Mouse (Mus musculus) thymus, adult 2 months (tissue): ENCODE measurements around the gene Tdo2. TPM values are rescaled to one million over a fixed set of nuclear protein-coding genes. Genes with fewer than 3 reads are reported as not detected.

Experiments used
- DNase-seq: peaks from one replicate; pipeline ENCODE4 v3.0.0; 2021
- H3K27ac ChIP-seq: fragments of 200-500 bp; 2 replicates; pipeline ENCODE4 v1.5.1; 2012; ENCODE audit warnings: low read length, control low read depth; ENCODE audit not compliant: control insufficient read depth, insufficient read depth
- H3K27me3 ChIP-seq: fragments of 200-500 bp; 2 replicates; pipeline ENCODE4 v1.6.1; 2012; ENCODE audit warnings: mild to moderate bottlenecking, low read length, moderate library complexity, mixed read lengths; ENCODE audit not compliant: control insufficient read depth, insufficient read depth
- H3K36me3 ChIP-seq: fragments of 200-500 bp; 2 replicates; pipeline ENCODE4 v1.6.1; 2012; ENCODE audit warnings: mild to moderate bottlenecking, low read length, moderate library complexity; ENCODE audit not compliant: control insufficient read depth, insufficient read depth
- H3K4me1 ChIP-seq: fragments of 200-500 bp; replicated peaks from 2 replicates; pipeline ENCODE4 v1.6.1; 2012; ENCODE audit warnings: low read length; ENCODE audit not compliant: control insufficient read depth, insufficient read depth
- H3K4me3 ChIP-seq: fragments of 200-500 bp; 2 replicates; pipeline ENCODE4 v1.5.1; 2012; ENCODE audit warnings: mild to moderate bottlenecking, low read length, control low read depth, moderate library complexity; ENCODE audit not compliant: control insufficient read depth, insufficient read depth
- CTCF ChIP-seq: fragments of 200-500 bp; IDR thresholded peaks from 2 replicates; pipeline ENCODE4 v1.5.1; 2012; ENCODE audit warnings: mild to moderate bottlenecking, control low read depth, low read length, moderate library complexity, borderline replicate concordance; ENCODE audit not compliant: control insufficient read depth, poor library complexity, insufficient read depth; ENCODE audit errors: extremely low read depth
- POLR2A ChIP-seq: fragments of 200-500 bp; IDR thresholded peaks from 2 replicates; pipeline ENCODE4 v1.6.1; 2012; ENCODE audit warnings: mild to moderate bottlenecking, low read length, control low read depth, moderate library complexity; ENCODE audit not compliant: control insufficient read depth, poor library complexity, insufficient read depth; ENCODE audit errors: extremely low read depth
- WGBS: fragments of 180-500 bp; shearing (Covaris S2); methylation state at CpG from one replicate; pipeline ENCODE4 v1.1.7; 2018; 5-methylcytosine and 5-hydroxymethylcytosine counted together
- polyA plus RNA-seq: library from polyadenylated mRNA; depleted of rRNA; stranded (reverse); fragments of >200 nt; gene quantifications from 2 replicates; pipeline ENCODE4 v1.2.3, GENCODE M21; 2012

Gene Tdo2
- polyA plus RNA-seq, 1 experiment = 1.1 TPM

- Histone ChIP-seq H3K4me3 (no peak overlapping the region), H3K36me3 (no peaks in the 10 kb centered on the region), H3K27me3 (no peaks in the 10 kb centered on the region), H3K4me1 (no peaks in the 10 kb centered on the region), H3K27ac (no peak overlapping the region)
- WGBS = 93% methylated on average over 2 of the region's 2 CpGs
- TF ChIP-seq POLR2A (no peak), CTCF (no peak)
- DNase-seq = no peak
Measured at GRCm38 (mm10) chr3:81951785-81952184, 24.2 kb downstream of the Tdo2 start.

- no peak overlapping the region for H3K27ac ChIP-seq
- no peaks in the 10 kb centered on the region for H3K27me3 ChIP-seq
- 93% methylated on average over 1 of the region's 1 CpGs for WGBS
- no peak overlapping the region for H3K4me3 ChIP-seq
- no peak for DNase-seq
- TF ChIP-seq POLR2A (no peak), CTCF (no peak)
- peaks cover 7% of the 10 kb centered on the region; the same call in 1 of the 2 replicates for H3K36me3 ChIP-seq
- no peaks in the 10 kb centered on the region for H3K4me1 ChIP-seq
Measured at GRCm38 (mm10) chr3:81949048-81949447, 27.0 kb downstream of the Tdo2 start.

GRCm38 (mm10) chr3:81944851-81945393 lies 31.1 kb downstream of the Tdo2 start:
- no peak overlapping the region for H3K4me3 ChIP-seq
- no peak overlapping the region for H3K27ac ChIP-seq
- DNase-seq = no peak
- TF ChIP-seq CTCF = no peak
- TF ChIP-seq POLR2A = no peak
- 96% methylated on average over 7 of the region's 7 CpGs for WGBS
- no peaks in the 10 kb centered on the region for H3K4me1 ChIP-seq
- no peaks in the 10 kb centered on the region for H3K27me3 ChIP-seq
- peaks cover 7% of the 10 kb centered on the region; the same call in 1 of the 2 replicates for H3K36me3 ChIP-seq

- no peaks in the 10 kb centered on the region for H3K4me1 ChIP-seq
- no peak overlapping the region for H3K27ac ChIP-seq
- H3K27me3 ChIP-seq = no peaks in the 10 kb centered on the region
- no peak overlapping the region for H3K4me3 ChIP-seq
- 98% methylated on average over 3 of the region's 3 CpGs for WGBS
- H3K36me3 ChIP-seq = peaks cover 7% of the 10 kb centered on the region; the same call in 1 of the 2 replicates
- DNase-seq = no peak
- TF ChIP-seq POLR2A (no peak), CTCF (no peak)
Measured at GRCm38 (mm10) chr3:81943097-81943496, 32.9 kb downstream of the Tdo2 start.

GRCm38 (mm10) chr3:81942341-81942740 lies 33.7 kb downstream of the Tdo2 start:
- H3K27me3 ChIP-seq = no peaks in the 10 kb centered on the region
- TF ChIP-seq POLR2A = no peak
- TF ChIP-seq CTCF = no peak
- no peak overlapping the region for H3K4me3 ChIP-seq
- no peak overlapping the region for H3K27ac ChIP-seq
- peaks cover 7% of the 10 kb centered on the region; the same call in 1 of the 2 replicates for H3K36me3 ChIP-seq
- H3K4me1 ChIP-seq = no peaks in the 10 kb centered on the region
- WGBS = 95% methylated on average over 3 of the region's 3 CpGs
- DNase-seq = no peak

- no peaks in the 10 kb centered on the region for H3K4me1 ChIP-seq
- TF ChIP-seq POLR2A (no peak), CTCF (no peak)
- H3K27me3 ChIP-seq = no peaks in the 10 kb centered on the region
- no peak overlapping the region for H3K4me3 ChIP-seq
- 94% methylated on average over 3 of the region's 3 CpGs for WGBS
- H3K36me3 ChIP-seq = no peaks in the 10 kb centered on the region
- DNase-seq = no peak
- no peak overlapping the region for H3K27ac ChIP-seq
Measured at GRCm38 (mm10) chr3:81938924-81939323, 37.1 kb downstream of the Tdo2 start.

- Histone ChIP-seq H3K4me1 (no peaks in the 10 kb centered on the region), H3K27ac (no peak overlapping the region), H3K36me3 (no peaks in the 10 kb centered on the region), H3K27me3 (no peaks in the 10 kb centered on the region), H3K4me3 (no peak overlapping the region)
- no peak for DNase-seq
- 80% methylated on average over 4 of the region's 4 CpGs for WGBS
- TF ChIP-seq CTCF = no peak
- TF ChIP-seq POLR2A = no peak
Measured at GRCm38 (mm10) chr3:81933348-81933747, 42.7 kb downstream of the Tdo2 start.
